Mouse (Mus musculus): ENCODE data around the gene Slain1. TPM values are rescaled to one million over a fixed set of nuclear protein-coding genes. Genes with fewer than 3 reads are reported as not detected.
A peak's percentile ranks its signal among the peaks of the same experiment; 100 is the strongest.

Gene Slain1
- total RNA-seq, 2 experiments from 2014 or later, result 0.19 to 0.29 TPM

- DNase-seq, result no peak
These were observed 16.4 kb downstream of the Slain1 start for GRCm38 (mm10) chr14:103666347-103666954.

GRCm38 (mm10) chr14:103667036-103667435 is 17.0 kb downstream of the Slain1 start:
- no peak for DNase-seq

- no peak for DNase-seq
These were observed 29.6 kb downstream of the Slain1 start for GRCm38 (mm10) chr14:103679395-103680217.

- DNase-seq, result no peak
These were observed 30.3 kb downstream of the Slain1 start for GRCm38 (mm10) chr14:103680285-103680819.

GRCm38 (mm10) chr14:103682633-103683390 is 32.8 kb downstream of the Slain1 start:
- DNase-seq, result no peak

- no peak for DNase-seq
These were observed 37.0 kb downstream of the Slain1 start for GRCm38 (mm10) chr14:103686994-103687393.

GRCm38 (mm10) chr14:103694295-103694694 is 44.3 kb downstream of the Slain1 start:
- DNase-seq, result peak; percentile 12

- DNase-seq, result no peak
These were observed 45.6 kb downstream of the Slain1 start for GRCm38 (mm10) chr14:103695620-103696019.

- no peak for DNase-seq
These were observed 47.1 kb downstream of the Slain1 start for GRCm38 (mm10) chr14:103697101-103697500.

GRCm38 (mm10) chr14:103699308-103699707 is 49.3 kb downstream of the Slain1 start:
- no peak for DNase-seq

- no peak for DNase-seq
These were observed 52.5 kb downstream of the Slain1 start for GRCm38 (mm10) chr14:103702516-103702915.

GRCm38 (mm10) chr14:103704771-103705170 is 54.7 kb downstream of the Slain1 start:
- no peak for DNase-seq

GRCm38 (mm10) chr14:103706347-103706746 is 56.3 kb downstream of the Slain1 start:
- DNase-seq, result no peak

- no peak for DNase-seq
These were observed 58.6 kb downstream of the Slain1 start for GRCm38 (mm10) chr14:103708601-103709000.

- DNase-seq, result no peak
These were observed 59.2 kb downstream of the Slain1 start for GRCm38 (mm10) chr14:103709261-103709660.

- DNase-seq, result no peak
These were observed 63.0 kb downstream of the Slain1 start for GRCm38 (mm10) chr14:103712986-103713385.

GRCm38 (mm10) chr14:103717516-103717915 is 67.5 kb downstream of the Slain1 start:
- no peak for DNase-seq

- DNase-seq, result no peak
These were observed 68.0 kb downstream of the Slain1 start for GRCm38 (mm10) chr14:103717979-103718378.

- DNase-seq, result no peak
These were observed 68.4 kb downstream of the Slain1 start for GRCm38 (mm10) chr14:103718393-103718792.

GRCm38 (mm10) chr14:103718836-103719575 is 69.0 kb downstream of the Slain1 start:
- DNase-seq, result peak; percentile 85

GRCm38 (mm10) chr14:103720163-103720562 is 70.1 kb downstream of the Slain1 start:
- no peak for DNase-seq
